Mouse (Mus musculus): ENCODE measurements around the gene Tex101.
"Not testable (repeated sequence)": the region's sequence is repeated elsewhere in the genome, so short reads cannot be mapped to it uniquely, and the experiment has no call there.

Tex101 gene

DNA sequence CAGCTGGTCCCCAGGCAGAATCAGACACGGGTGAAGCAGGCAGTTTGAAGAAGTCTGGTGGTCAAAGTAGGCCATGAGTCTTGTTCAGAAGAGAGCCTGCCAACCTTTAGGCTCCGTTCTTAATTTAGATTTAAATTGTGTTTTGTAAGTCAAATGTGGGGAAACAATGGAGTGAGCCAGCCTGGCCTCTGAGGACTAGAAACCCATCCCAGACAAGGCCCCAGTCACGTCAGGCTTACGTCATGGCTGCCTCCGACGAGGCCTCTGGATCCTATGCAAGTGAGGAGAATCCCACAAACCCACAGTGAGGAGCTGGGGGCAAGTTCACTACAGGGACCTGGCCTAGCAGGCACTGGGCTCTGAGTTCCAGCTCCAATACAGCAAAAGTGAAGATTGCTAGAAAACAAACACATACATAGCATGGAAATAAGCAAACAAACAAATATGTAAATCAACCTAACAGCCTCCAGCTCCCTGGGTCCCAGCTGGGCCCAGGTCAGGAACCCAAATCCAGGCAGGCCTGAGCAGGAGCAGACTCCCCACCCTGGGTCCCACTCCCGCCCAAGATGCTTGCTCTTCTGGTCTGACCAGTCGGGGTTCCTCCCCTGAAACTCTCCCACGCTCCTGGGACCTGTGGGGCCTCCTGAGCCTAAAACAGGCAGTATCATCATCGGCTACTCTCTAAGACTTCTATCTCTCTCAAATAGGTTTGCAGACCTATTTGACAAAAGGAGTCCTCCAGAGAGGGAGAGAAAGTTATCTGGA, 46.2 kb downstream of the Tex101 start:
- no peak for DNase-seq

DNA sequence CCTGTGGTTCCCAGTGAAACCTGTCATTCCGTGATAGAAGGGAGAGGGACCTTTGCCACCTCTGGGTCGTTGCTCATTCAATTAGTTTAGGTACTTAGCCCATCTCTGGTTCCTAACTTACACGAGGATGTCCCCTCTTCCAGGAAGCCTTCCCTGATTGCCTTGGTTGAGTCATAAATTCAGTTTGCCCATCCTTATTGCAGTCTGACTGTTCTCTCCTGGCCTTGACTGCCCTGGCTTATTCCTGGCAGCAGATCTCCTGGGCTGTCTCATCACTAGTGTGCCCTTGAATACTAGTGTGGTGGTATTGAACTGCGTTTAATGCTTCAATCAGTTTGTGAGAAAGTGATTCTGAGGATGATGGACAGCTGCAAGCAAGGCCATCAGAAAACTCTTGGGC, 46.8 kb downstream of the Tex101 start:
- no peak for DNase-seq

DNA sequence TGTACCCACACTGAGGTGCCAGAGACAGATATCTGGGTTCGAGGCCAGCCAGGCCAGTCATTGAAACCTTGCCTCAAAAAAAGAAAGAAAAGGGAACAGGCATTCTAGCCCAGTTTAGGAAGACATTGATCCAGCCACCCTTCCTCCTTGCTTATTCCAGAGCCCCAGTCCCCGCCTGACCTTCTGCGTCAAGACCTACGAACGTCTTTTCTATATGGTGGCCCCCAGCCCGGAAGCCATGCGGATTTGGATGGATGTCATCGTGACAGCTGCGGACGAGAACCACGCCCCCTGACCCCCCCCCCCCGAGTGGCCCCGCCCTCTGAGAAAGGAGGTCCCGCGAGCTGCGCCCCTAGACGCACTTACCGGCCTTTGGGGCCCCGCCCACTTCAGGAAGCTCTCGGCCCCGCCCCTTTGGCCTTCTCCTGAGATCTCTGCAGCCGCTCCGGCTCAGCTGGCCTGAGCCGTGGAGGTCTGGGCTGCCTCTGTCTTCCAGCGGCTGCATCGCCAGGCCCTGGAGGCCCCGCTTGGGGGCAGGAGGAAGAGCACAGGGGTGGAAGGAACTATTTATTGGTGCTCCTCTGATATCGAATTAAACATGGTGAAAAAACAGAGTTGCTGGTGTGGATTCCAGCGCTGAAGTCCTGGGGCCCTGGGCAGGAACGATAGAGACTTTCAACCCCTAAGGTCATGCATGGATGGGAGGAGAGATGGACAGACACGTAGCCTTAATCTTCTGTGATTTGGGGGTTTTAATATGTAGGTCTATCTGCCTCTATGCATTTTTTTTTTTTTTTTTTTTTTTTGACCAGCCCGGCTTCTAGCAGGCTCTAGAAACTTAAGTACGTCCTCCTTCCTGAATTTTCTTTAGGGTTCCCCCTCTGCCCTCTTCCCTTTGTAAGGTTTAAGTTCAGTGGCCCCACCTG, 47.5 kb downstream of the Tex101 start:
- peak; percentile 73 to 83 for DNase-seq

DNA sequence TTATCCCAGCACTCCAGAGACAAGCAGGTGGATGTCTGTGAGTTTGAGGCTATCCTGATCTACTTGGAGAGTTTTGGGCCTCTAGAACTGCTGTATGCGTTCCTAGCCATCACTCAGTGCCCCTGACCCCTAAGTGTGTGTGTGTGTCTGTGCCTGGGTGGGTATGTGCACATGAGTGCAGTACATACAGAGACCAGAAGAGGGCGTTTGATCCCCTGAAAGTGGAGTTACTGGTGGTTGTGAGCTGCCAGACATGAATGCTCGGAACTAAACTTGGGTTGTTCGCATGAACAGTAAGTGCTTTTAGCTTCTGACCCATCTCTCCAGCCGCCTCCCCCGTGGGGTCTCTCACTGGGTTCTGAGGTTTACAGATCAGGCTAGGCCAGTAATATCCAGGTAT, 53.5 kb downstream of the Tex101 start:
- DNase-seq = no peak

DNA sequence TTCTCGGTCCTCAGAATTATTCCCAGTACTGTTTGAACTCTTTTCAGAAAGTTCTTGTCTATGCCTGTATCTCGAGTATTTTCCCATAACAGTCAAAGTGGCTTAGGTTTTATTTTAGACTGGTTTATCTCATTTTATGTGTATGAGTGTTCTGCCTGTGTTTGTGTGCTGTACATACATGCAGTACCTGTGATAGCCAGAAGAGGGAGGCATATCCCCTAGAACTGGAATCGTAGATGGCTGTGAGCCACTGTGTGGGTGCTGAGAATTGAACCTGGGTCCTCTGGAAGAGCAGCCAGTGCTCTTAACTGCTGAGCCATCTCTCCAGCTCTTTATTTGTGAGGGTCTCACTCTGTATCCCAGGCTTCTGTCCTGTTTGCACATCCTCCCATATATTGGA, 55.3 kb downstream of the Tex101 start:
- no peak for DNase-seq

DNA sequence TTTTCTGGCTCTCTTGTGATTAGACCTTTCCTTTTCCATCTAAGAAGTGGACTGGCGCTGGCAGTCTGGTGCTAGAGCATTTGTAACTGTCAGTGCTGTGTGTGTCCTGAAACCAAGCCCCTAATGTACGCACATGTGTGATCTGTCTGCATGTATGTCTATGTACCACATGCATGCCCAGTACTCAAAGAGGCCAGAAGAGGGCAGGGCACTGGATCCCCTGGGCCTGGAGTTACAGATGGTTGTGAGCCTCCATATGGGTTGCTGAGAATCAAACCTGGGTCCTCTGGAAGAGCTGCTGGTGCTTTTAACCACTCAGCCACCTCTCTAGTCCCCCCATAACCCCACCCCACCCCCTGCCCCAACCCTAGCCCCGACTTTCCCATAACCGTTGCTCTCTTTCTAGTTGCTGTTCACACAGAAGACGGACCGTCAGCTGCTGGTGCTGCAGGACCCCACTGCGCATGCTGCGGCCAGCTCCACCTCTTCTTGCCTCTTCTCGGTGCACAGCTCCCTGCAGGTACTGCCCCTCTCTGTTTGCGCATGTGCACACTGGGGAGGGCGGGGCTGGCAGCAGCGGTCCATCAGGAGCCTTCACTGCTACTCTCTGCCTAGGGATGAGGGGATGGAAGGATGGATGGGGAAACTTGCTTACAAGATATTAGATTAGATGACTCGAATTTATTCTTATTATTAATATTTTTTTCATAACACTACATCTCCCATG, 56.6 kb downstream of the Tex101 start:
- DNase-seq = no peak

DNA sequence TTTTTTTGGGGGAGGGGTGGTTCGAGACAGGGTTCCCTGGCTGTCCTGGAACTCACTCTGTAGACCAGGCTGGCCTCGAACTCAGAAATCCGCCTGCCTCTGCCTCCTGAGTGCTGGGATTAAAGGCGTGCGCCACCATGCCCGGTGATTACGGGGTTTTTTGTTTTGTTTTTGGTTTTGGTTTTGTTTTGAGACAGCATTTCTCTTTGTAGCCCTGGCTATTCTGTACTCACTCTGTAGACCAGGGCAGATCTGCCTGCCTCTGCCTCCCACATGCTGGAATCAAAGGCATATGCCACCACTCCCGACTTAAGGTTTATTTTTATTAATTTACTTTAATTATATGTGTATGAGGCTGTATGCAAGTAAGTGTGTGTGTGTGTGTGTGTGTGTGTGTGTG, 58.1 kb downstream of the Tex101 start:
- DNase-seq = not testable (repeated sequence)
